Comparison of ENCODE assay signal across 28 mouse cellular contexts in genomic region chr3:102364326-102364935, GRCm38 (mm10).
DNase-seq lines count a peak whose midpoint lies in the region; ATAC-seq and TF ChIP-seq lines count a peak whose summit lies in the region.
"Had no signal": no experiment of that assay in that cellular context is flagged by ENCODE, and none has a peak within 500 bp of the region (broad histone marks: within the 10 kb centered on the region; RNA-seq: fewer than 3 reads in every experiment).

No protein-coding gene starts in this region.

- no peak for TF ChIP-seq EP300 in heart, postnatal 0 days (IDR thresholded peaks at IDR 0.05; ENCODE audit: low read depth)

- no peak overlapping the region for H3K9ac ChIP-seq in heart, postnatal 0 days (replicated peaks; ENCODE audit: low read depth, low read length)
- H3K9ac ChIP-seq in forebrain, embryonic 16.5 days (replicated peaks; ENCODE audit: low read depth, low read length): no peak overlapping the region
- H3K9ac ChIP-seq: heart, embryonic 13.5 days; limb, embryonic 15.5 days; liver, embryonic 13.5 days; midbrain, embryonic 12.5 days had no signal

- no peak overlapping the region for H3K4me3 ChIP-seq in heart, postnatal 0 days (ENCODE audit: low read depth, low read length)
- no peak overlapping the region for H3K4me3 ChIP-seq in myocyte
- H3K4me3 ChIP-seq in forebrain, embryonic 16.5 days (replicated peaks; ENCODE audit: low read length): no peak overlapping the region
- H3K4me3 ChIP-seq: heart, embryonic 13.5 days; limb, embryonic 10.5 days; limb, embryonic 15.5 days; liver, embryonic 13.5 days; megakaryocyte, embryonic 14.5 days; midbrain, embryonic 12.5 days had no signal

- H3K36me3 ChIP-seq in heart, postnatal 0 days (replicated peaks; ENCODE audit: control insufficient read depth, insufficient read depth, low read length): no peaks in the 10 kb centered on the region
- no peaks in the 10 kb centered on the region for H3K36me3 ChIP-seq in myocyte (ENCODE audit: control insufficient read depth, insufficient read depth)
- no peaks in the 10 kb centered on the region for H3K36me3 ChIP-seq in forebrain, embryonic 16.5 days (ENCODE audit: control insufficient read depth, insufficient read depth)
- H3K36me3 ChIP-seq: heart, embryonic 13.5 days; limb, embryonic 10.5 days; limb, embryonic 15.5 days; liver, embryonic 13.5 days; midbrain, embryonic 12.5 days had no signal

- no peaks in the 10 kb centered on the region for H3K9me3 ChIP-seq in heart, postnatal 0 days (replicated peaks; ENCODE audit: control insufficient read depth, low read length)
- H3K9me3 ChIP-seq in forebrain, embryonic 16.5 days (ENCODE audit: control insufficient read depth, low read length): no peaks in the 10 kb centered on the region
- H3K9me3 ChIP-seq: heart, embryonic 13.5 days; limb, embryonic 10.5 days; limb, embryonic 15.5 days; liver, embryonic 13.5 days had no signal

- H3K79me2 ChIP-seq in myocyte (ENCODE audit: control insufficient read depth, insufficient read depth): no peaks in the 10 kb centered on the region

- H3K27me3 ChIP-seq in heart, postnatal 0 days (ENCODE audit: control insufficient read depth, insufficient read depth, low read length): no peaks in the 10 kb centered on the region
- H3K27me3 ChIP-seq in myocyte (ENCODE audit: control insufficient read depth, insufficient read depth, insufficient read length): no peaks in the 10 kb centered on the region
- H3K27me3 ChIP-seq in forebrain, embryonic 16.5 days (replicated peaks; ENCODE audit: control insufficient read depth, insufficient read depth, low read length): no peaks in the 10 kb centered on the region
- H3K27me3 ChIP-seq: limb, embryonic 15.5 days; liver, embryonic 13.5 days; megakaryocyte, embryonic 14.5 days had no signal

- WGBS in heart, postnatal 0 days: 62% methylated on average over 5 of the region's 5 CpGs
- WGBS in forebrain, embryonic 16.5 days: 86% methylated on average over 5 of the region's 5 CpGs

- TF ChIP-seq CTCF in heart, postnatal 0 days (IDR thresholded peaks at IDR 0.05; ENCODE audit: low read depth): no peak

- TF ChIP-seq POLR2A in myocyte (IDR thresholded peaks at IDR 0.05; ENCODE audit: insufficient read length, low read depth): no peak

- no peak overlapping the region for H3ac ChIP-seq in myocyte (ENCODE audit: control insufficient read depth, insufficient read length)

- no peaks in the 10 kb centered on the region for H3K4me1 ChIP-seq in heart, postnatal 0 days (ENCODE audit: control insufficient read depth, insufficient read depth)
- no peaks in the 10 kb centered on the region for H3K4me1 ChIP-seq in forebrain, embryonic 16.5 days (replicated peaks; ENCODE audit: control insufficient read depth, insufficient read depth, low read length)
- H3K4me1 ChIP-seq: limb, embryonic 10.5 days; limb, embryonic 15.5 days; liver, embryonic 13.5 days; midbrain, embryonic 12.5 days had no signal

- no peak for ATAC-seq in heart, postnatal 0 days (ENCODE audit: insufficient read depth, low read depth)
- no peak for ATAC-seq in forebrain, embryonic 16.5 days
- ATAC-seq: activated CD4-positive, CD25-positive, alpha-beta regulatory T cell, adult 4 months; forebrain, embryonic 14.5 days; hindbrain, embryonic 16.5 days; lung, postnatal 0 days had no signal

- no peak overlapping the region for H3K4me2 ChIP-seq in heart, postnatal 0 days (ENCODE audit: low read depth, low read length)
- H3K4me2 ChIP-seq in myocyte (ENCODE audit: low read depth): peak overlapping the region; percentile 52
- H3K4me2 ChIP-seq in forebrain, embryonic 16.5 days (ENCODE audit: low read length): no peak overlapping the region
- H3K4me2 ChIP-seq: heart, embryonic 13.5 days; limb, embryonic 15.5 days; liver, embryonic 13.5 days; midbrain, embryonic 12.5 days had no signal

- no peak overlapping the region for H3K27ac ChIP-seq in heart, postnatal 0 days (ENCODE audit: low read depth)
- H3K27ac ChIP-seq in forebrain, embryonic 16.5 days (ENCODE audit: low read length): no peak overlapping the region
- H3K27ac ChIP-seq: heart, embryonic 13.5 days; limb, embryonic 10.5 days; limb, embryonic 15.5 days; liver, embryonic 13.5 days; midbrain, embryonic 12.5 days had no signal

- peak; percentile 8 for DNase-seq in heart, postnatal 0 days (ENCODE audit: low spot score)
- no peak for DNase-seq in heart, adult 9 months (ENCODE audit: low spot score in 2 of 2)
- peak; percentile 26 to 32 for DNase-seq in right cerebral cortex, postnatal 10 days (ENCODE audit: low spot score in 2 of 2)
- no peak for DNase-seq in right cerebral cortex, postnatal 36 days (ENCODE audit: low spot score in 2 of 2)
- peak; percentile 78 for DNase-seq in NIH3T3 (ENCODE audit: low read depth)
- no peak for DNase-seq in adrenal gland, postnatal 4 days (ENCODE audit: low spot score in 2 of 2)
- DNase-seq: adrenal gland, adult 2 months; cerebellum, adult 2 months; cerebellum, postnatal 25 days; gastrocnemius, postnatal 10 days; kidney, adult 8-10 months; kidney, postnatal 4 days; liver, embryonic 13.5 days; lung, adult 18-20 months; lung, postnatal 4 days; right cerebral cortex, postnatal 14 days; thymus, postnatal 14 days had no signal

TF ChIP-seq in myocyte, 11 proteins besides CTCF, POLR2A, EP300 and RAD21:
- TF ChIP-seq TCF12 (IDR thresholded peaks at IDR 0.05; ENCODE audit: insufficient read depth, poor library complexity, severe bottlenecking) (no peak), MAX (IDR thresholded peaks at IDR 0.05; ENCODE audit: low read depth) (no peak), CEBPB (IDR thresholded peaks at IDR 0.05; ENCODE audit: insufficient read depth, poor library complexity, severe bottlenecking) (no peak), REST (IDR thresholded peaks at IDR 0.05; ENCODE audit: insufficient read depth, insufficient read length) (no peak), MYOD1 (IDR thresholded peaks at IDR 0.05; ENCODE audit: control insufficient read depth in 1 of 3, insufficient read length in 2 of 3, low read depth in 2 of 3) (no peak), TCF3 (IDR thresholded peaks at IDR 0.05; ENCODE audit: insufficient read length, low read depth) (no peak), USF1 (IDR thresholded peaks at IDR 0.05; ENCODE audit: low read depth) (no peak), SRF (IDR thresholded peaks at IDR 0.05; ENCODE audit: control insufficient read depth, insufficient read length, low read depth) (no peak), POLR2AphosphoS2 (IDR thresholded peaks at IDR 0.05; ENCODE audit: insufficient read length, low read depth) (no peak), E2F4 (IDR thresholded peaks at IDR 0.05; ENCODE audit: insufficient read depth) (no peak), MYOG (IDR thresholded peaks at IDR 0.05; ENCODE audit: control insufficient read depth in 1 of 3, insufficient read depth in 1 of 3, insufficient read length in 2 of 3, low read depth in 2 of 3) (no peak)

Comparison
In these comparisons a context has a peak if more than half of its experiments do, and no peak if none do; other contexts are left out.
1. DNase-seq: peak in heart, postnatal 0 days (single experiment), right cerebral cortex, postnatal 10 days (2 of 2) and NIH3T3 (single experiment); none in heart, adult 9 months (0 of 2), right cerebral cortex, postnatal 36 days (0 of 2) and adrenal gland, postnatal 4 days (0 of 2).